8 mouse cellular contexts compared by ENCODE assay signal in the genomic region with DNA sequence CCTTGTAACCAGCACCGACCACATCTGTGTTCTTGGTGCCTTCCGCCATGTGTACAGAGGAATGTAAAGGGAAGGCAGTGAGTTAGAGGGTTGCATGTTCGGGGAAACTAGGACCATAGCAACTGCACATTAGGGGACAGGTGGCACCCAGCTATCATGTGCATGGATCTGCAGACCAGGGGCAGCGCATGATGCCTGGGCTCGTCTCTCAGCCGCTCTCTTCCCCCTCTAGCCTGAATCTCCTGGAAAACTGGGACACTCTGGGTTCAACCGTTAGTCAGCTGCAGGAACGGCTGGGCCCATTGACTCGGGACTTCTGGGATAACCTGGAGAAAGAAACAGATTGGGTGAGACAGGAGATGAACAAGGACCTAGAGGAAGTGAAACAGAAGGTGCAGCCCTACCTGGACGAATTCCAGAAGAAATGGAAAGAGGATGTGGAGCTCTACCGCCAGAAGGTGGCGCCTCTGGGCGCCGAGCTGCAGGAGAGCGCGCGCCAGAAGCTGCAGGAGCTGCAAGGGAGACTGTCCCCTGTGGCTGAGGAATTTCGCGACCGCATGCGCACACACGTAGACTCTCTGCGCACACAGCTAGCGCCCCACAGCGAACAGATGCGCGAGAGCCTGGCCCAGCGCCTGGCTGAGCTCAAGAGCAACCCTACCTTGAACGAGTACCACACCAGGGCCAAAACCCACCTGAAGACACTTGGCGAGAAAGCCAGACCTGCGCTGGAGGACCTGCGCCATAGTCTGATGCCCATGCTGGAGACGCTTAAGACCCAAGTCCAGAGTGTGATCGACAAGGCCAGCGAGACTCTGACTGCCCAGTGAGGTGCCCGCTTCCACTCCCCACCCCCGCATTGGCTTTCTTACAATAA. TPM values are rescaled to one million over a fixed set of nuclear protein-coding genes. Genes with fewer than 3 reads are reported as not detected.
DNase-seq lines count a peak whose midpoint lies in the region; ATAC-seq lines count a peak whose summit lies in the region.

No protein-coding gene starts in this region.

- H3K4me1 ChIP-seq in embryonic facial prominence, embryonic 15.5 days = peaks cover 13% of the 10 kb centered on the region
- peaks cover 11% of the 10 kb centered on the region for H3K4me1 ChIP-seq in heart, embryonic 12.5 days (replicated peaks)
- H3K4me1 ChIP-seq in kidney, embryonic 16.5 days (ENCODE audit: insufficient read depth, low read length) = peaks cover 9% of the 10 kb centered on the region
- peaks cover 14% of the 10 kb centered on the region for H3K4me1 ChIP-seq in stomach, embryonic 15.5 days

- peak overlapping the region; percentile 35 for H3K9ac ChIP-seq in embryonic facial prominence, embryonic 15.5 days
- peak overlapping the region; percentile 62 for H3K9ac ChIP-seq in heart, embryonic 12.5 days
- peak overlapping the region; percentile 70 for H3K9ac ChIP-seq in kidney, embryonic 16.5 days (replicated peaks; ENCODE audit: low read length)
- H3K9ac ChIP-seq in stomach, embryonic 15.5 days = no peak overlapping the region

- 15% methylated on average over 37 of the region's 37 CpGs for WGBS in embryonic facial prominence, embryonic 15.5 days
- WGBS in heart, embryonic 12.5 days = 15% methylated on average over 37 of the region's 37 CpGs
- 13% methylated on average over 37 of the region's 37 CpGs for WGBS in kidney, embryonic 16.5 days
- WGBS in stomach, embryonic 15.5 days = 14% methylated on average over 37 of the region's 37 CpGs

- no peaks in the 10 kb centered on the region for H3K36me3 ChIP-seq in embryonic facial prominence, embryonic 15.5 days
- H3K36me3 ChIP-seq in heart, embryonic 12.5 days = no peaks in the 10 kb centered on the region
- no peaks in the 10 kb centered on the region for H3K36me3 ChIP-seq in kidney, embryonic 16.5 days (ENCODE audit: insufficient read depth, low read length)
- no peaks in the 10 kb centered on the region for H3K36me3 ChIP-seq in stomach, embryonic 15.5 days

- DNase-seq in 416B (ENCODE audit: low read depth) (peak; percentile 59), liver (peak; percentile 78)
- DNase-seq in adrenal gland, postnatal 4 days (ENCODE audit: low spot score in 2 of 2) = peak; percentile 44 to 55
- DNase-seq in naive thymus-derived CD4-positive, alpha-beta T cell, adult 2 months (ENCODE audit: low read depth) = peak; percentile 67

- no peaks in the 10 kb centered on the region for H3K9me3 ChIP-seq in embryonic facial prominence, embryonic 15.5 days (replicated peaks)
- no peaks in the 10 kb centered on the region for H3K9me3 ChIP-seq in heart, embryonic 12.5 days (replicated peaks)
- no peaks in the 10 kb centered on the region for H3K9me3 ChIP-seq in kidney, embryonic 16.5 days (ENCODE audit: low read length)
- no peaks in the 10 kb centered on the region for H3K9me3 ChIP-seq in stomach, embryonic 15.5 days

- H3K27ac ChIP-seq in embryonic facial prominence, embryonic 15.5 days (replicated peaks) = no peak overlapping the region
- no peak overlapping the region for H3K27ac ChIP-seq in heart, embryonic 12.5 days (ENCODE audit: poor library complexity, severe bottlenecking)
- no peak overlapping the region for H3K27ac ChIP-seq in kidney, embryonic 16.5 days (ENCODE audit: low read length)
- H3K27ac ChIP-seq in stomach, embryonic 15.5 days = no peak overlapping the region

- peak overlapping the region; percentile 90 for H3K4me2 ChIP-seq in embryonic facial prominence, embryonic 15.5 days (replicated peaks)
- peak overlapping the region; percentile 80 for H3K4me2 ChIP-seq in heart, embryonic 12.5 days
- peak overlapping the region; percentile 84 for H3K4me2 ChIP-seq in kidney, embryonic 16.5 days (replicated peaks; ENCODE audit: low read depth, low read length)
- peak overlapping the region; percentile 76 for H3K4me2 ChIP-seq in stomach, embryonic 15.5 days

- H3K4me3 ChIP-seq in embryonic facial prominence, embryonic 15.5 days (replicated peaks) = peak overlapping the region; percentile 49
- peak overlapping the region; percentile 46 for H3K4me3 ChIP-seq in heart, embryonic 12.5 days
- H3K4me3 ChIP-seq in kidney, embryonic 16.5 days (ENCODE audit: low read length) = peak overlapping the region; percentile 54
- H3K4me3 ChIP-seq in stomach, embryonic 15.5 days (replicated peaks) = peak overlapping the region; percentile 40

- no peaks in the 10 kb centered on the region for H3K27me3 ChIP-seq in embryonic facial prominence, embryonic 15.5 days
- H3K27me3 ChIP-seq in heart, embryonic 12.5 days (replicated peaks) = peaks cover 25% of the 10 kb centered on the region; the same call in 1 of the 2 replicates
- H3K27me3 ChIP-seq in kidney, embryonic 16.5 days (ENCODE audit: insufficient read depth, low read length) = no peaks in the 10 kb centered on the region
- no peaks in the 10 kb centered on the region for H3K27me3 ChIP-seq in stomach, embryonic 15.5 days (replicated peaks)

- peak; percentile 87 for ATAC-seq in embryonic facial prominence, embryonic 15.5 days (ENCODE audit: insufficient number of reproducible peaks, low FRiP score, low TSS enrichment, low read depth)
- ATAC-seq in heart, embryonic 12.5 days (ENCODE audit: insufficient number of reproducible peaks, low FRiP score) = peak; percentile 72
- peak; percentile 93 for ATAC-seq in kidney, embryonic 16.5 days (ENCODE audit: low FRiP score, low TSS enrichment)
- ATAC-seq in stomach, embryonic 15.5 days (ENCODE audit: insufficient read depth, low FRiP score, low read depth) = peak; percentile 84

RNA-seq across cellular contexts. Expression of gene Apoa1, which starts 1.4 kb away (rescaled TPM):
- total RNA-seq in adrenal gland, postnatal 4 days (2021) = 1,000 to 10,000 TPM in 1 of 2 experiments, 10 to 100 TPM in 1; 38.1 to 1,458 TPM
- 1.2 and 2.1 TPM in 2 replicates for polyA plus RNA-seq in embryonic facial prominence, embryonic 15.5 days (2015; fragmentation: Nextera tagmentation; extraction: Ambion mirVana)
- 8.2 and 24.9 TPM in 2 replicates for polyA plus RNA-seq in heart, embryonic 12.5 days (2016; fragmentation: Nextera tagmentation; extraction: Ambion mirVana)
- 13.6 and 19.3 TPM in 2 replicates for polyA plus RNA-seq in kidney, embryonic 16.5 days (2015; fragmentation: Nextera tagmentation; extraction: Ambion mirVana)
- 515 and 597 TPM in 2 replicates for polyA plus RNA-seq in stomach, embryonic 15.5 days (2015; fragmentation: Nextera tagmentation; extraction: Ambion mirVana)

RNA-seq across cellular contexts. Expression of gene Apoc3, which starts 5.6 kb away (rescaled TPM):
- 1 to 10 TPM in 1 of 2 experiments, under 1 TPM in 1; 0.64 to 9.5 TPM for total RNA-seq in adrenal gland, postnatal 4 days (2021)
- not detected in 2 replicates for polyA plus RNA-seq in embryonic facial prominence, embryonic 15.5 days (2015; fragmentation: Nextera tagmentation; extraction: Ambion mirVana)
- not detected in 2 replicates for polyA plus RNA-seq in heart, embryonic 12.5 days (2016; fragmentation: Nextera tagmentation; extraction: Ambion mirVana)
- polyA plus RNA-seq in kidney, embryonic 16.5 days (2015; fragmentation: Nextera tagmentation; extraction: Ambion mirVana) = 0.76 and 0.82 TPM in 2 replicates
- polyA plus RNA-seq in stomach, embryonic 15.5 days (2015; fragmentation: Nextera tagmentation; extraction: Ambion mirVana) = 46.5 and 53.1 TPM in 2 replicates

RNA-seq across cellular contexts. Expression of gene Apoa4, which starts 10.7 kb away (rescaled TPM):
- total RNA-seq in adrenal gland, postnatal 4 days (2021) = 1 to 10 TPM in 1 of 2 experiments, under 1 TPM in 1; 0.48 to 3.8 TPM
- 0.12 and 0.43 TPM in 2 replicates for polyA plus RNA-seq in embryonic facial prominence, embryonic 15.5 days (2015; fragmentation: Nextera tagmentation; extraction: Ambion mirVana)
- 0.74 and 1.3 TPM in 2 replicates for polyA plus RNA-seq in heart, embryonic 12.5 days (2016; fragmentation: Nextera tagmentation; extraction: Ambion mirVana)
- polyA plus RNA-seq in kidney, embryonic 16.5 days (2015; fragmentation: Nextera tagmentation; extraction: Ambion mirVana) = 0.25 TPM in 1 of 2 replicates, not detected in the other
- 86.6 and 91.9 TPM in 2 replicates for polyA plus RNA-seq in stomach, embryonic 15.5 days (2015; fragmentation: Nextera tagmentation; extraction: Ambion mirVana)

RNA-seq across cellular contexts. Expression of gene Apoa5, which starts 38.6 kb away (rescaled TPM):
- total RNA-seq in adrenal gland, postnatal 4 days (2021) = 10 to 100 TPM in 1 of 2 experiments, 1 to 10 TPM in 1; 2.1 to 34.3 TPM
- not detected in 2 replicates for polyA plus RNA-seq in embryonic facial prominence, embryonic 15.5 days (2015; fragmentation: Nextera tagmentation; extraction: Ambion mirVana)
- polyA plus RNA-seq in heart, embryonic 12.5 days (2016; fragmentation: Nextera tagmentation; extraction: Ambion mirVana) = not detected in 2 replicates
- polyA plus RNA-seq in kidney, embryonic 16.5 days (2015; fragmentation: Nextera tagmentation; extraction: Ambion mirVana) = not detected in 2 replicates
- 0.17 and 0.26 TPM in 2 replicates for polyA plus RNA-seq in stomach, embryonic 15.5 days (2015; fragmentation: Nextera tagmentation; extraction: Ambion mirVana)

RNA-seq across cellular contexts. Expression of gene Zpr1, which starts 43.1 kb away (rescaled TPM):
- 10 to 100 TPM; 36.4 to 39.4 TPM for total RNA-seq in adrenal gland, postnatal 4 days (2021)
- 55.8 and 57.4 TPM in 2 replicates for polyA plus RNA-seq in embryonic facial prominence, embryonic 15.5 days (2015; fragmentation: Nextera tagmentation; extraction: Ambion mirVana)
- polyA plus RNA-seq in heart, embryonic 12.5 days (2016; fragmentation: Nextera tagmentation; extraction: Ambion mirVana) = 34.1 and 36.8 TPM in 2 replicates
- 61.1 and 61.9 TPM in 2 replicates for polyA plus RNA-seq in kidney, embryonic 16.5 days (2015; fragmentation: Nextera tagmentation; extraction: Ambion mirVana)
- 52.2 and 55.9 TPM in 2 replicates for polyA plus RNA-seq in stomach, embryonic 15.5 days (2015; fragmentation: Nextera tagmentation; extraction: Ambion mirVana)

Comparison
In these comparisons a context has a peak if more than half of its experiments do, and no peak if none do; other contexts are left out.
1. RNA of gene Apoa1, which starts 1.4 kb away (polyA plus RNA-seq): 515 to 597 TPM in stomach, embryonic 15.5 days; 8.2 to 24.9 TPM in heart, embryonic 12.5 days, 13.6 to 19.3 TPM in kidney, embryonic 16.5 days and 1.2 to 2.1 TPM in embryonic facial prominence, embryonic 15.5 days; every median in the first group is over 10 times any median in the second.
2. RNA of gene Apoc3, which starts 5.6 kb away (polyA plus RNA-seq): 46.5 to 53.1 TPM in stomach, embryonic 15.5 days; 0.76 to 0.82 TPM in kidney, embryonic 16.5 days, not detected in heart, embryonic 12.5 days and not detected in embryonic facial prominence, embryonic 15.5 days; every median in the first group is over 10 times any median in the second.
3. RNA of gene Apoa4, which starts 10.7 kb away (polyA plus RNA-seq): 86.6 to 91.9 TPM in stomach, embryonic 15.5 days; 0.74 to 1.3 TPM in heart, embryonic 12.5 days, 0.12 to 0.43 TPM in embryonic facial prominence, embryonic 15.5 days and 0.25 TPM in kidney, embryonic 16.5 days; every median in the first group is over 10 times any median in the second.
4. Peak in every context shown above with its lines, with median percentiles within 50 percentile points of each other: DNase-seq, ATAC-seq, H3K4me2 ChIP-seq and H3K4me3 ChIP-seq.